Mouse (Mus musculus) kidney, adult 2 months (tissue): Measurements from ENCODE around the gene Olfr235.

ENCODE experiments used
- CTCF ChIP-seq: fragments of 200-500 bp; conservative IDR thresholded peaks from 2 replicates; pipeline ENCODE4 v1.5.1; 2011; ENCODE audit warnings: low read depth, mild to moderate bottlenecking, control low read depth, low read length, moderate library complexity, mixed read lengths; ENCODE audit not compliant: insufficient read depth, insufficient read length
- POLR2A ChIP-seq: fragments of 200-500 bp; IDR thresholded peaks from one replicate; pipeline ENCODE4 v1.6.1; 2011; ENCODE audit warnings: low read depth, low read length, control low read depth

DNA sequence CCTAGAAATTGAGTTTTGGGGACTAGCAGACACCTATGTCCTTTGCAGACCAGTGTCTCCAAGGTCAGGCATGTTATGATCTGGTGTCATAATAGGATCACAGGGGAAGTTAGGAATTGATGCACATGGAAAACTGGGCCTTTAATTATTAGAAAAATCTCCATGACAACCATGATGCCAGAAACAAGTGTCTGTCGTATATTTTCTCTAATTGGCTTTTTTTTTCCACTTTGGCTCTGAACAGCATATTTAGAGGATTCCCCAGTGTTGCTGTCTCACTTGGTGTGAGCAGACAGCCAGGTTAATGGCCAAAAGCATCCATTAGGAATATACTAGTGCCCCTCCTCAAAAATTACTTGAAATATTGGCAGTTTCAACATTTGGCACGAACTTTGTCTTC, 18.7 kb downstream of the Olfr235 start, which contains the start of gene Olfr1434:
- no peak for TF ChIP-seq CTCF
- TF ChIP-seq POLR2A: no peak
